Mouse (Mus musculus): ENCODE data around the gene Pomgnt1. TPM values are rescaled to one million over a fixed set of nuclear protein-coding genes. Genes with fewer than 3 reads are reported as not detected.

Gene Pomgnt1
- polyA plus RNA-seq, 1 experiment from 2014 or later, result 54.6 TPM

DNA sequence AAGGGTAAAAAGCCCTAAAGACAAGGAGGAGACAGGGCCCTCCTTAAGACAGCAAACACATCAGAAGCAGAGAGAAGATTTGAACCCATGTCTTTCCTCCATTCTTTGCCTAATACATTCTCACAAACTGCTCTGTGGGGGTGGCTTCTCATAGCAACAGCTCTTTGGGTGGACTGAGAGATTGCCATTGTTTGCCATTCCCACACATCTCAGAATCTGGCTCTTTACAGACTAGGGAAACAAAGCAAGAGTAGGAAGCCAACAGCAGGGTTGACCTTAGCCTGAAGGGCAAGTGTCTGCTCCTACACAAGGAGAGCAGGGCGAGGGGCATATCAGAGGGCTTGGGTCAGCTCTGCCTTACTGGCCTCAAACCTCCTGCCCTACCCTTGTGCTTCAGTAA, 18.1 kb downstream of the Pomgnt1 start:
- Histone ChIP-seq H3K9ac (no peak overlapping the region), H3K4me1 (replicated peaks) (peaks cover 25% of the 10 kb centered on the region), H3K4me3 (no peak overlapping the region), H3K36me3 (no peaks in the 10 kb centered on the region), H3K9me3 (replicated peaks) (no peaks in the 10 kb centered on the region), H3K27ac (no peak overlapping the region), H3K27me3 (no peaks in the 10 kb centered on the region), H3K4me2 (no peak overlapping the region)
- ATAC-seq (replicated peaks; ENCODE audit: insufficient number of reproducible peaks, insufficient read depth, low FRiP score, low read depth), result no peak
- WGBS, result 90% methylated on average over 1 of the region's 1 CpGs

DNA sequence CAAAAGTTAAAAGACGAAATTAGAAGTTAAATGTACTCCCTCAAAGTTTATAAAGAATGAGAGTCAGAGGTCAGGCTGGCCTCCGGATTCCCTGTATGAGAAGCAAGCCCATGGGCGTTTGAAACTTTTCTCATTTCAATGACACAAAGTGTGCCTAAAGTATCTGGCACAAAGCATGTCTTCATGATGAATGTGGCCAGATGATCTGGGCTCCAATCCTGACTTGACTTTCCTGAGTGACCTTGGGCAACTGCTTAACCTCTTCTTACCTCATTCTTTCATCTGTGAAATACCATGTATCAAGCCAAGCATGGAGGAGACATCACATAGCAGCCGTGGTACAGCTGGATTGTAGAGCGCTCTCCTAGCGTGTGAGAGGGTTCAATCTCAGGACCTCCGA, 18.6 kb downstream of the Pomgnt1 start:
- no peak overlapping the region for H3K4me3 ChIP-seq
- WGBS, result 83% methylated on average over 7 of the region's 7 CpGs
- peaks cover 25% of the 10 kb centered on the region for H3K4me1 ChIP-seq (replicated peaks)
- ATAC-seq (replicated peaks; ENCODE audit: insufficient number of reproducible peaks, insufficient read depth, low FRiP score, low read depth), result no peak
- no peaks in the 10 kb centered on the region for H3K9me3 ChIP-seq (replicated peaks)
- H3K27me3 ChIP-seq, result no peaks in the 10 kb centered on the region
- no peak overlapping the region for H3K9ac ChIP-seq
- no peak overlapping the region for H3K27ac ChIP-seq
- no peak overlapping the region for H3K4me2 ChIP-seq
- no peaks in the 10 kb centered on the region for H3K36me3 ChIP-seq

DNA sequence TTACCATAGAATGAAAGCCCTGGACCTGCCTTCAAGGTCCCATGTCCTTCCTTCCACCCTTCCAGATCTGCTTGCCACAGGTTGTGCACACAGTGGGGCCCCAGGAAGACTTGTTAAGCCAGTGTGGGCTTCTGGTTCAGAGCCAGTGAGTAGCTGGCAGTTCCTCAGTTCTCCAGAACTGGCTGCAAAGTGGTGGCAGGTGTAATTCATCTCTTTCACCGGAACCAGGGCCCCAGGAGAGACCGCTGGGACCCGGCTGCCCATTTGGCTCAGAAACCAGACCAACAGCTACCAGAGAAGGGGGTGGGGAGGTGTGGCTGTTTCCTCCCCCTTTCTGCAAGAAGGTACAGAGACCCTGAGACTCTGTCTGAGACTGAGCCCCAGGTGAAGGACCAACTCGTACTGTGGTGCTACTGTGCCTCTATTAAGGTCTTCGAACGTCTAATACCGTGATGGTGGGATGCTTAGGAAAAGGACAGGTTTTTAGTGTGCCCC, 19.7 kb downstream of the Pomgnt1 start:
- WGBS, result 7% methylated on average over 7 of the region's 7 CpGs
- Histone ChIP-seq H3K36me3 (no peaks in the 10 kb centered on the region), H3K27ac (no peak overlapping the region), H3K4me3 (peak overlapping the region; percentile 83), H3K9me3 (replicated peaks) (no peaks in the 10 kb centered on the region), H3K4me1 (replicated peaks) (peaks cover 25% of the 10 kb centered on the region), H3K27me3 (no peaks in the 10 kb centered on the region), H3K9ac (peak overlapping the region; percentile 81), H3K4me2 (peak overlapping the region; percentile 94)
- no peak for ATAC-seq (replicated peaks; ENCODE audit: insufficient number of reproducible peaks, insufficient read depth, low FRiP score, low read depth)

DNA sequence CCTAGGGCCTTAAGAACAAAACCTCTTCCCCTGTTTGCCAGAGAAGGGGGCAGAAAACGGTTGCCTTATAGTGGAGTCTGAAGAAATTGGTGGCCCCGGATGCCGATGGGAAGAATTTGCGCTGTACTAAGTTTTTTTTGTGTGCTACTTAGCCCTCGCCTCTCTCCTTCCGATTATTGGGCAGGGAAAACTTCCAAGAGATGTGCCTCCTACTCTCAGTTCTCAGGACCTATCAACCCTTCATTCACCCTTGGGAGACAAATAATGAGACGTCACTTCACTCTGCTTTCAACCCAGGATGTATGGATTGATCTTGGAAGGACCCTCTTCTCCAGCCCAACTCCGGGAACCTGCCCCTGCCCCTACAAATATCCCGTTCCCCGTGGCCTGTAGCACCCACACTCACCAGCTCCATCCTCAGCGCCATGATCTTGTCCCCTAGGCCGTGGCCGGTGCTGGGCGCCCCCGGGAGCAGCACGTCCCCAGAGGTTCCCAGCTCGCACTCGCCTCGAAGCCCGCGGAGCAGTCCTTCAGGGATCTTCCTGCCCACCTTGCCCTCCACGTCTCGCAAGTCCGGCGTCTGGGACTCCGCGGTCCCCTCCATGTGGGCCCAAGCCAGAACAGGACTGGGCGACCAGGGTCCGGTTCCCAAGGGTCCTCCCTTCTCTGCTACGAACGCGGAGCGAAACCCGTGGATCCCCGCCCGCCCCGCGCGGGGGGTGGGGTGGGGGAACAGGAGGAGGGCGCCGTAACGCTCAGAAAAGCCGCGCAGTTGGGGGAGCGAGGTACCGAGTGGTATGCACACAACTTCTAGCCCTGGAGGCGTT, 20.5 kb downstream of the Pomgnt1 start:
- Histone ChIP-seq H3K4me2 (peak overlapping the region; percentile 94), H3K9me3 (replicated peaks) (no peaks in the 10 kb centered on the region), H3K27me3 (no peaks in the 10 kb centered on the region), H3K4me3 (peak overlapping the region; percentile 83), H3K36me3 (no peaks in the 10 kb centered on the region), H3K9ac (peak overlapping the region; percentile 81), H3K27ac (no peak overlapping the region), H3K4me1 (replicated peaks) (peaks cover 25% of the 10 kb centered on the region)
- ATAC-seq (replicated peaks; ENCODE audit: insufficient number of reproducible peaks, insufficient read depth, low FRiP score, low read depth), result peak; percentile 79
- WGBS, result under 1% methylated on average over 42 of the region's 47 CpGs

DNA sequence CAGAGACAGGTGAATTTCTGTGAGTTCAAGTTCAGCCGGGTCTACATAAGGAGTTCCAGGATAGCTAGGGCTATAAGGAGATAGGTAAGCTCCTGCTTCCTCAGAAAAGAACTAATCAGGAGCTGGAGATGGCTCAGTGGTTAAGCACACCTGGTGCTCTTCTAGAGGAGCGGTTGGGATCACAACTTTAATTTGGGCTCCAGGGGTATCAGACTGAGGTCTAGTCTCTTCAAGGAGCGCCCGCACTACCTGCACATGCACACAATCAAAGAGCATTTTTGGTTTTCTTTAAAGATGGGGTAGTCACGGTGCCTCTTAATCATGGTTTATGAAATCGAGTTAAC, 26.1 kb downstream of the Pomgnt1 start:
- 26% methylated on average over 6 of the region's 6 CpGs for WGBS

DNA sequence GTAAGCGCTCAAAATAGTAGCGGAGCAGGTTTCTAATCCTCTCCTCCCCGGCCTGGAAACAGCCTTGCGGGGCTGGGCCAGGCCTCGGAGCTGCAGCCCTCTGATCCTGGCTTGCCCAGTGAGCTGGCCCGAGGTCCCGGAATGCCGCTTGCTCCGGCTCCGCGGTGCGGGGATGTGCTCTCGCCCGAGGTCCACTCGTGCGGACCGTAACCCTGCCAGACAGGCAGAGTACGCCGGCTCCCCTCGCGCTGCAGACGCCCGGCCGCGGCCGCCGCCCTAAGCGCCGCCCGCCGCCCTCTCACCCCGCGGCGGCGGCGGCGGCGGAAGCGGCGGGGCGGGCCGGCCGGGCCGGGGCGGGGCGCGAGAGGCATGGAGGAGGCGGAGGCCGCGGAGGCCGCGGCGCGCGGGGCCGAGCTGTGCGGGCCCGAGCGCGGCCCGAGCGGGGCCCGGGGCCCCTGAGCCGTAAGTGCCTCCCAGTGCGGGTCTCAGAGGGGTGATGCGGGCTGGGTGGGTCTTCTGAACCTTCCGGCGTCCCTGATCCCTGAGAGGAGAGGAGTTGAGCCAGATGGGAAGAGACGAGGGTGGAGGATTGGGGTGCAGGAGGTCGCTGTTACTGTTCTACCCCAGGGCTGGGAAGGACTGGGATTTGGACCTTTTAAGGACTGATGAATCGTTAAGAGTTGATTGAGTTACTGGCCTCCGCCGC, 26.7 kb downstream of the Pomgnt1 start:
- H3K27me3 ChIP-seq, result no peaks in the 10 kb centered on the region

More for the DNA sequence above, 26.1 kb downstream of the Pomgnt1 start:
- peak overlapping the region; percentile 97 for H3K9ac ChIP-seq
- H3K36me3 ChIP-seq, result peaks cover 29% of the 10 kb centered on the region
- no peaks in the 10 kb centered on the region for H3K9me3 ChIP-seq (replicated peaks)
- peak overlapping the region; percentile 82 for H3K4me2 ChIP-seq
- no peaks in the 10 kb centered on the region for H3K27me3 ChIP-seq
- no peak for ATAC-seq (replicated peaks; ENCODE audit: insufficient number of reproducible peaks, insufficient read depth, low FRiP score, low read depth)
- peaks cover 20% of the 10 kb centered on the region for H3K4me1 ChIP-seq (replicated peaks)
- peak overlapping the region; percentile 92 for H3K4me3 ChIP-seq
- peak overlapping the region; percentile 94 for H3K27ac ChIP-seq

DNA sequence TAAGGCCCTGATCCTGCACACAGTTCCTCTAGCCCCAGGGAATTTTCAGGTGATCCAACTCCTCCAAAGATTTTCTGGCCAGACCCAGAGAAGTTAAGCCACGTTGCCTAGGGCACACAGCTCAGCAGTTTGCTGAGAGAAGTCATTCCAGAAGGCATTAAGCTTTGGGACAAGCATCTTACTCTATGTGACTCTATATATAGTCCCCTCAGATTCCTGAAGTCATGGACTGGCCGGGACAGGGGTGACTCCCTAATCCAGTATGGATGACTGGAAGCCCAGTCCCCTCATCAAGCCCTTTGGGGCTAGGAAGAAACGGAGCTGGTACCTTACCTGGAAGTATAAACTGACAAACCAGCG, 27.2 kb downstream of the Pomgnt1 start:
- no peaks in the 10 kb centered on the region for H3K9me3 ChIP-seq (replicated peaks)
- peak overlapping the region; percentile 94 for H3K27ac ChIP-seq
- peak overlapping the region; percentile 82 for H3K4me2 ChIP-seq
- H3K4me1 ChIP-seq (replicated peaks), result peaks cover 16% of the 10 kb centered on the region
- 10% methylated on average over 4 of the region's 4 CpGs for WGBS
- H3K27me3 ChIP-seq, result no peaks in the 10 kb centered on the region
- 0 out of 2 replicates have a peak, but pooled peaks have one; percentile 16 for ATAC-seq (replicated peaks; ENCODE audit: insufficient number of reproducible peaks, insufficient read depth, low FRiP score, low read depth)
- H3K9ac ChIP-seq, result peak overlapping the region; percentile 97
- peaks cover 40% of the 10 kb centered on the region for H3K36me3 ChIP-seq
- peak overlapping the region; percentile 92 for H3K4me3 ChIP-seq

More for the DNA sequence above, 26.7 kb downstream of the Pomgnt1 start:
- Histone ChIP-seq H3K36me3 (peaks cover 35% of the 10 kb centered on the region), H3K9me3 (replicated peaks) (no peaks in the 10 kb centered on the region), H3K4me1 (replicated peaks) (peaks cover 16% of the 10 kb centered on the region), H3K4me2 (peak overlapping the region; percentile 82), H3K4me3 (peak overlapping the region; percentile 92), H3K27ac (peak overlapping the region; percentile 94), H3K9ac (peak overlapping the region; percentile 97)
- ATAC-seq (replicated peaks; ENCODE audit: insufficient number of reproducible peaks, insufficient read depth, low FRiP score, low read depth), result peak; percentile 90
- WGBS, result under 1% methylated on average over 56 of the region's 73 CpGs

DNA sequence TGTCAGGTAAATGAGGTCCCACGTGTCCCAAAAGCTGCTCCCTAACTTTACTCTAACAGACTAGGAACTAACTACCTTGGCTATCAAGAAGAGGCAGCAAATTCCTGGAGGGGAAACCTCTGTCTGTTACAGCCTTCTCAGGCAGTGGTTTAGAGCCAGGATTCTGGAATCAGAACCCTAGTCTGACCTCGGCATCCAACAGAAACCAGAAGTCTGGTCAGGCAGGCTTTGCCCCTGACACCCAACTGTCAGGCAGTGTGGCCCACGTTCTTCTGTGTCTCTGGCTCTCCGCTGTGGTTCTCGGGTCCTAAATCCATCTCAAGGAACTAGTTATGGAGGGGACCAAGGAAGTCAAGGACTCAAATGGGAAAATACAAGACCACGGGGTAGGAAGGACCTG, 27.6 kb downstream of the Pomgnt1 start, which contains the start of gene Lurap1:
TSS of gene Lurap1 (minus strand) at position 101 of the 400 bp plus-strand sequence.
- H3K4me1 ChIP-seq (replicated peaks), result peaks cover 16% of the 10 kb centered on the region
- peaks cover 44% of the 10 kb centered on the region for H3K36me3 ChIP-seq
- no peaks in the 10 kb centered on the region for H3K9me3 ChIP-seq (replicated peaks)
- no peak for ATAC-seq (replicated peaks; ENCODE audit: insufficient number of reproducible peaks, insufficient read depth, low FRiP score, low read depth)
- H3K4me3 ChIP-seq, result peak within 1 kb of the TSS; percentile 92
- H3K9ac ChIP-seq, result peak within 1 kb of the TSS; percentile 97
- peak within 1 kb of the TSS; percentile 82 for H3K4me2 ChIP-seq
- no peaks in the 10 kb centered on the region for H3K27me3 ChIP-seq
- WGBS, result 71% methylated on average over 6 of the region's 6 CpGs
- H3K27ac ChIP-seq, result peak within 1 kb of the TSS; percentile 94

DNA sequence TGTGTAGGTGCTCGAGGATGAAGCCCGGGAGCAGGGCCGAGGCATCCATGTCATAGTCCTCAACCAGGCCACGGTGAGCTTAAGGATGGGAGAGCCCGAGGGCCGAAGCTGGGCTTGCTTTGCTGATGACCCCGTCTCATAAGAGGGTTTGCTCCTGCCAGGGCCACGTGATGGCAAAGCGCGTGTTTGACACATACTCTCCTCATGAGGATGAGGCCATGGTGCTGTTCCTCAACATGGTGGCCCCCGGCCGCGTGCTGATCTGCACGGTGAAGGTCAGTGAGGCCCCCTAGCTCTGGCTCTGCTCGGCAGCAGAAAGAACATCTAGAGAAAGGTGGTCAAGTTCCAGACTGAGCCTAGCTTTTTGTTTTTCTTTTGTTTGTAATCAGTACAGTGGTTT, 29.1 kb downstream of the Pomgnt1 start:
- Histone ChIP-seq H3K27me3 (no peaks in the 10 kb centered on the region), H3K4me2 (no peak overlapping the region), H3K9ac (no peak overlapping the region), H3K27ac (no peak overlapping the region), H3K4me3 (no peak overlapping the region), H3K36me3 (peaks cover 59% of the 10 kb centered on the region), H3K9me3 (replicated peaks) (no peaks in the 10 kb centered on the region), H3K4me1 (replicated peaks) (peaks cover 16% of the 10 kb centered on the region)
- WGBS, result 95% methylated on average over 15 of the region's 15 CpGs
- no peak for ATAC-seq (replicated peaks; ENCODE audit: insufficient number of reproducible peaks, insufficient read depth, low FRiP score, low read depth)

DNA sequence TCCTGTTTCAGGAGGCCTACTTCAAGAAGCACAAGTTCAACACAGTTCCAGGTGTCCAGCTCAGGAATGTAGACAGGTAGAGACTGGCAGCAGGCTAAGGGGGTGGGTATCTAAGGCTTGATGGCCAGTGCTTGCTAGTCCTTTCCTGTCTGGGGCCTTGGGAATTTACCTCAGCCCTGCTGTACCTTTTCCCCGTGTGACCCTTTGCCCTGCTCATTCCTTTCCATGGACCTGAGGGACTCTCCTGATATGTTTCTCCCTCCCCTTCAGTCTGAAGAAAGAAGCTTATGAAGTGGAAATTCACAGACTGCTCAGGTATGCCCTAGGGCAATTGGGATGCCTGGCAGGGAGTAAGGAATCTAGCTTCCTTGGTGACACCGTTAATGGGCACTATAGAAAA, 34.2 kb downstream of the Pomgnt1 start:
- H3K9ac ChIP-seq, result no peak overlapping the region
- no peaks in the 10 kb centered on the region for H3K27me3 ChIP-seq
- H3K36me3 ChIP-seq, result peaks cover 68% of the 10 kb centered on the region
- 83% methylated on average over 2 of the region's 2 CpGs for WGBS
- H3K4me3 ChIP-seq, result no peak overlapping the region
- no peak overlapping the region for H3K4me2 ChIP-seq
- no peaks in the 10 kb centered on the region for H3K9me3 ChIP-seq (replicated peaks)
- no peak overlapping the region for H3K27ac ChIP-seq
- peaks cover 27% of the 10 kb centered on the region for H3K4me1 ChIP-seq (replicated peaks)
- no peak for ATAC-seq (replicated peaks; ENCODE audit: insufficient number of reproducible peaks, insufficient read depth, low FRiP score, low read depth)

DNA sequence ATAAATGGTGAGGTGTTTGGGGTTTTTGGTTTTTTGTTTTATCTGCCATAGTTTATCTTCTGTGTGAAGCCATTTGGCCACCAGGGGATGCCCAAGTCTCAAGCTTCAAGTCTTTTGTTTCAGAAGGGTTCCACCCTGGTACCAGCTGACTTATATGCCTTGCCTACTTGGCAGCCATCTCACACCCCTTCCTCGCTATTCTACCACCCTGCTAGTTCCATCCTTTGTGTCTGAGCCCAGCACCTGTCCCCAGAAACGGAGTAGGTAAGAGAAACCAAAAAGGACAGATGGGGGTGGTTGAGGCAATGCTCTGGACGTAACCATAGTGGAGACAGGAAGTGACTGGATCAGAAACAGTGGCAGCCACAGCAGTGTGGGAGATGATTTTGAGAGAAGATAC, 36.3 kb downstream of the Pomgnt1 start:
- Histone ChIP-seq H3K9ac (no peak overlapping the region), H3K9me3 (replicated peaks) (no peaks in the 10 kb centered on the region), H3K36me3 (peaks cover 48% of the 10 kb centered on the region), H3K4me1 (replicated peaks) (peaks cover 28% of the 10 kb centered on the region), H3K4me3 (no peak overlapping the region), H3K27ac (peak overlapping the region; percentile 35; the same call in 1 of the 2 replicates), H3K4me2 (no peak overlapping the region), H3K27me3 (no peaks in the 10 kb centered on the region)
- ATAC-seq (replicated peaks; ENCODE audit: insufficient number of reproducible peaks, insufficient read depth, low FRiP score, low read depth), result no peak
- WGBS, result 66% methylated on average over 3 of the region's 3 CpGs
